Mouse (Mus musculus): ENCODE data around the gene Ppfibp2.

DNA sequence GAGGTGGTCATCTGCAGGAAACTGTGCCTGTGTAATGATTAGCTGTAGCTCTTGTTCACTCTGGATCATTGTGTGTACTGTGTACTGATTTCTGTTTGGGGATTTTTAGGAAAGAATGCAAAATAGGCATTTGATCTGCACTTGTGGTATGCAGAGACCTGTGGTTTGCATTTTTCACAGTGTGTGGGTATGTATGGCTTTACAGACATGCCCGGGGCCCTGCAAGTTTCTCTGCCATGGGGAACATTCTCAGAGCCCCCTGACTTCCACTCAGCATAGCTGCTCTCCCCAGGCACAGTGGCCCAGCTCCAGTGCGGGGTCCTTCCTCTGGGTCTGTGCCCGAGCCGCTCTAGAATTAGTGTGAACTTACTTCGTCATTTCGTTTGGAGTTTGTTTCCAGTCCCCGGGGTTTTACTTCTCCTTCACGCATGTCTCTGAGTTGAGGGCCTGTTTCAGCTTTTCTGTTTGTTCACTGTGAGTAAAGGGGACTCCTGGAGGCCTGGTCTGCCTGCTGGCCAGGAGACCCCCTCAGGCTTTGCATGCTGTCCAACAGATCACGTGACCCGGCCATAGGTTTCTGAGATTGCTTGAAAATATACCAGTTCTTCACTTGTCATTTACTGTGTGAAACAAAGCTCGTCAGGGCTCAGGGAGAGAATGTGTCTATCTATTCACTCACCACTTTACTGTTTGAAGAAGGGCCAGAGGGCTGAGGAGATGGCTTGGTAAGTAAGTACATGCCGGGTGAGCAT is 54.1 kb downstream of the Ppfibp2 start:
- TF ChIP-seq ZC3H11A (IDR thresholded peaks at IDR 0.05; ENCODE audit: borderline replicate concordance, low read depth, low read length) (no peak), HCFC1 (IDR thresholded peaks at IDR 0.05; ENCODE audit: borderline replicate concordance, insufficient read depth, low read length) (no peak), ZNF384 (IDR thresholded peaks at IDR 0.05; ENCODE audit: low read depth, low read length) (no peak)

All from ES-E14 (cell line).